Mouse (Mus musculus) heart, embryonic 14.5 days (tissue): Measurements from ENCODE around the gene Fnbp1. TPM values are rescaled to one million over a fixed set of nuclear protein-coding genes. Genes with fewer than 3 reads are reported as not detected.

Experiments
- ATAC-seq: fragments of 200-750 bp; cut with Nextera tagmentation; 2 replicates; pipeline ENCODE4 v1.8.0; 2017; ENCODE audit warnings: low read depth, moderate TSS enrichment; ENCODE audit not compliant: insufficient number of reproducible peaks, insufficient read depth, low FRiP score
- H3K27ac ChIP-seq, 2 experiments: fragments of 200-500 bp in 1 of 2; fragments of 300-500 bp in 1 of 2; sonication (generic) in 1 of 2; replicated peaks in 1 of 2; 2 replicates each; pipeline ENCODE4 v1.5.1; 2012 to 2014; ENCODE audit warnings: low read depth in 2 of 2, low read length in 2 of 2, control low read depth in 1 of 2, mild to moderate bottlenecking in 1 of 2, mixed read lengths in 1 of 2; ENCODE audit not compliant: control insufficient read depth in 1 of 2, insufficient read depth in 1 of 2
- H3K27me3 ChIP-seq: fragments of 300-500 bp; sonication (generic); 2 replicates; pipeline ENCODE4 v1.6.1; 2014; ENCODE audit warnings: mild to moderate bottlenecking, low read length, control low read depth; ENCODE audit not compliant: control insufficient read depth, insufficient read depth
- H3K36me3 ChIP-seq: fragments of 300-500 bp; sonication (generic); 2 replicates; pipeline ENCODE4 v1.6.1; 2014; ENCODE audit warnings: mild to moderate bottlenecking, control low read depth, low read length, mixed read lengths; ENCODE audit not compliant: control insufficient read depth, insufficient read depth
- H3K4me1 ChIP-seq, 2 experiments: fragments of 200-500 bp in 1 of 2; fragments of 300-500 bp in 1 of 2; sonication (generic) in 1 of 2; 2 replicates each; pipeline ENCODE4 v1.6.1; 2012 to 2014; ENCODE audit warnings: low read length in 2 of 2, control low read depth in 1 of 2, mixed read lengths in 1 of 2; ENCODE audit not compliant: control insufficient read depth in 2 of 2, insufficient read depth in 2 of 2
- H3K4me2 ChIP-seq: fragments of 300-500 bp; sonication (generic); 2 replicates; pipeline ENCODE4 v1.6.1; 2014; ENCODE audit warnings: mild to moderate bottlenecking, low read length
- H3K4me3 ChIP-seq, 2 experiments: fragments of 200-500 bp in 1 of 2; fragments of 300-500 bp in 1 of 2; sonication (generic) in 1 of 2; 2 replicates each; pipeline ENCODE4 v1.5.1; 2012 to 2014; ENCODE audit warnings: low read length in 2 of 2, mild to moderate bottlenecking in 2 of 2, control low read depth in 1 of 2, low read depth in 1 of 2, moderate library complexity in 1 of 2; ENCODE audit not compliant: control insufficient read depth in 1 of 2, insufficient read depth in 1 of 2
- H3K9ac ChIP-seq: fragments of 300-500 bp; sonication (generic); 2 replicates; pipeline ENCODE4 v1.6.1; 2014; ENCODE audit warnings: mild to moderate bottlenecking, low read length
- H3K9me3 ChIP-seq: fragments of 300-500 bp; sonication (generic); 2 replicates; pipeline ENCODE4 v1.6.1; 2016; ENCODE audit warnings: low read length, control low read depth; ENCODE audit not compliant: control insufficient read depth
- WGBS: fragments of 180-500 bp; shearing (Covaris S2); extraction: QIAGEN DNeasy Blood & Tissue Kit; methylation state at CpG from one replicate; pipeline ENCODE4 v1.1.7; 2014; 5-methylcytosine and 5-hydroxymethylcytosine counted together
- polyA plus RNA-seq: library from polyadenylated mRNA; unstranded; fragments of >200 nt; fragmentation: Nextera tagmentation; extraction: Ambion mirVana; gene quantifications from 2 replicates; pipeline ENCODE4 v1.2.1, GENCODE M21; 2014

The Fnbp1 gene
- polyA plus RNA-seq, 1 experiment from 2014 or later = 19.4 TPM

- Histone ChIP-seq H3K9me3 (peaks cover 5% of the 10 kb centered on the region), H3K4me1 (peaks cover 15 to 35% of the 10 kb centered on the region in 2 experiments), H3K4me2 (no peak overlapping the region), H3K27ac (no peak overlapping the region), H3K36me3 (0 out of 2 replicates have a peak, but pooled peaks cover 2% of the 10 kb centered on the region), H3K9ac (no peak overlapping the region), H3K27me3 (no peaks in the 10 kb centered on the region), H3K4me3 (no peak overlapping the region)
- 74% methylated on average over 10 of the region's 10 CpGs for WGBS
- ATAC-seq = no peak
Observed at GRCm38 (mm10) chr2:31115943-31116731, 25.7 kb downstream of the Fnbp1 start.

DNA sequence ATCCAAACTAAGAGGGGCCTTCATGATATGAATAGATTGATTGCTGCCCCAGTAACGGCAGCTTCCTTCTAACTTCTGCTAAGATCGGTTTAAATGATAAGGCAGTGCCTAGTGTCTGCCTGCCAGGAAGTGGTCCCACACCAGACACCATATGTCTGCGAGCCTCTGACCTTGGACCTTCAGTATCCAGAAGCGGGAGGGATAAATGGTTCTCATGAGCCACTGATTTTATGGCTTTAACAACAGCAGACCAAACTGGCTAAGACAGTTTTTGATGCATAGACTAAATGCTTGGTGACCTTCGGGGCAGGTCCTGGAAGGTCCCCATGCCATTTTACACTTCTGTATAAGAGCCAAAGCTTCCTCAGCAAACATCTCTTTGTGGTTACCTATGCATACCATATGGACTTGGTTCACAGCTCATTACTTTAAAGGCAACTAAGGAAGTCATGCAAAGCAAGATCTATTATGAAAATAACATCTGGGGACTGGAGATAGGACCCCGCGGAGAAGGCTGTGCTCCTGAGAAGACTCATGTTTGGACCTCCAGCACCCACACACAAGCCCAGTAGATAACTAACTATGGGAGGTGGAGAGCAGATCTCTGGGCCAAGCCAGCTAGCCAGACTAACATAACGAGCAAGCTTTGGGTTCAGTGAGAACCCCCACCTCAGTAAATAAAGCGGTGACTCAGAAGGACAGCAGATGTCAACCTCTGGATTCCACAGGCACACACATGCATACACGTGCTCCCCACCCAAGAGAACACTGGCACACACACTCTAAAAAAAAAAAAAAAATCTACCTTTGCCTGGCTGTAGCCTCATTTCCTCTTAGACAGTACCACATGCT is 26.5 kb downstream of the Fnbp1 start:
- Histone ChIP-seq H3K9me3 (peaks cover 5% of the 10 kb centered on the region), H3K4me1 (peaks cover 17 to 35% of the 10 kb centered on the region in 2 experiments), H3K27ac (no peak overlapping the region), H3K9ac (no peak overlapping the region), H3K4me2 (no peak overlapping the region), H3K36me3 (0 out of 2 replicates have a peak, but pooled peaks cover 2% of the 10 kb centered on the region), H3K4me3 (no peak overlapping the region), H3K27me3 (no peaks in the 10 kb centered on the region)
- WGBS = 67% methylated on average over 10 of the region's 10 CpGs
- no peak for ATAC-seq

DNA sequence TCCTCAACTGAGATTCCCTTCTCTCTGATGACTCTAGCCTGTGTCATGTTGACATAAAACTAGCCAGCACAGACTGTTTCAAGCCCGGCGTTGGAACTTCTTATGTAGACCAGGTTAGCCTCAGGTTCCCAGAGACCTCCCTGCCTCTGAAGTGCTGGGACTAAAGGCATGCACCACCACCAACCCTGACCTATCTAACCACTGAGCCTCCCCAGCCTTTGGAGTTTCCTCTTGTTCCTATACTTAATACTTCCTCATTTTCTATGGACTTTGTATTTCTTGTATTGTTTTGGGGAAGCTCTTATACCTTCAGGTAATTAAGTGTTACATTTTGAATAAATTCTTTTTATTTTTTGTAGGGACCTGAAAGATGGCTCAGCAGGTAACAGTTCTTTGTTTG is 27.6 kb downstream of the Fnbp1 start:
- 87% methylated on average over 2 of the region's 2 CpGs for WGBS
- Histone ChIP-seq H3K4me2 (no peak overlapping the region), H3K4me3 (no peak overlapping the region), H3K9me3 (peaks cover 5% of the 10 kb centered on the region), H3K27me3 (no peaks in the 10 kb centered on the region), H3K4me1 (peaks cover 14 to 33% of the 10 kb centered on the region in 2 experiments), H3K9ac (no peak overlapping the region), H3K36me3 (0 out of 2 replicates have a peak, but pooled peaks cover 2% of the 10 kb centered on the region), H3K27ac (no peak overlapping the region)
- no peak for ATAC-seq

- Histone ChIP-seq H3K4me3 (no peak overlapping the region), H3K4me2 (0 out of 2 replicates have a peak overlapping the region, but pooled peaks have one; percentile 2), H3K9ac (peak overlapping the region; percentile 32; the same call in 1 of the 2 replicates), H3K36me3 (no peaks in the 10 kb centered on the region), H3K4me1 (peaks cover 29 to 51% of the 10 kb centered on the region in 2 experiments), H3K27me3 (no peaks in the 10 kb centered on the region), H3K9me3 (peaks cover 5% of the 10 kb centered on the region), H3K27ac (peak overlapping the region; percentile 45 to 54; a peak in 3 of 4 replicates)
- ATAC-seq = no peak
- 49% methylated on average over 6 of the region's 6 CpGs for WGBS
Observed at GRCm38 (mm10) chr2:31111685-31112084, 30.1 kb downstream of the Fnbp1 start.

DNA sequence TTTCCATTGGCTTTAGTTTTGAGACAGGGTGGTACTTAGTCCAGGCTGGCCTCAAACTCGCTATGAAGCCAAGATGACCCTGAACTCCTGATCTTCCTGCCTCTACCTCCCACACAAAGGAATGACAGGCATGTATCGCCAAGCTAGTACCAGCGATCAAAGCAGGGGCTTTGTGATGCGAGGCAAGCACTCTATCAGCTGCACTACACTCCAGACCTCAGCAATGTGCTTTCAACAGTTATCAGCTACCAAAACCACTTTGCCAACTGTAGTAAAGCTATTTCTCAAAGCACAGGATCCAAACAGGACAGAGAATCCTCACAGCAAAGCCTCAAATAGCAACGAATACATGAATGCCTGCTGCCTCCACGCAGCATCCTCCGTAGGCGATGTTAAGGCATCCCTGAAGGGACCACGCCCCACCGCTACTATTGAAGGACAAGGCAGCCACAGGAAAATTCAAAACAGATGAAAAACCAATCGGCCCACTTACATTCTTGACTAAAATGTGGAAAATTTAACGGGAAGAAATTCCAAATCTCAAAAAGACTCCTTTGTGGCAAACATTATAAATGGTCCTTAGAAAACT is 31.8 kb downstream of the Fnbp1 start:
- Histone ChIP-seq H3K27me3 (no peaks in the 10 kb centered on the region), H3K4me1 (peaks cover 31 to 52% of the 10 kb centered on the region in 2 experiments), H3K4me3 (no peak overlapping the region), H3K36me3 (no peaks in the 10 kb centered on the region), H3K27ac (peak overlapping the region in 1 of 2 experiments; percentile 29; a peak in 2 of 4 replicates), H3K9ac (no peak overlapping the region), H3K4me2 (0 out of 2 replicates have a peak overlapping the region, but pooled peaks have one; percentile 23), H3K9me3 (peaks cover 5% of the 10 kb centered on the region)
- ATAC-seq = no peak
- 41% methylated on average over 12 of the region's 12 CpGs for WGBS

DNA sequence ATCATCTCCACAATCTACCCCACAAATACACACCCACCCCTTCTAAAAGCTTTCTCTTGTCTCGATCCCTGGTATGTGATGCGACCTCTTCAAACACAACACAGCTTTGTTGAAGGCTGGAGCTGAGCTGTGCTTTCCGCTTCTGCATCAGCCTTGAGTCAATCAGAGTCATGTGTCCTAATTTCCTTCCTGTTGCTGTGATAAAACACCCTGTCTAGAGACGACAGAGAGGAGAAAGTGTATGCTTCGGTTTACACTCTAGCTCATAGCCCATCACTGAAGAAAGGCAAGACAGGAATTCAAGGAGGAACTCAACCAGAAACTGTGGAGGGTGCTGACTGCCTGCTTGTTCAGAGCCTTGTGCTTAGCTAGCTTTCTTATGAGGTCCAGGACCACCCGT is 33.6 kb downstream of the Fnbp1 start:
- 50% methylated on average over 6 of the region's 6 CpGs for WGBS
- Histone ChIP-seq H3K9ac (no peak overlapping the region), H3K27me3 (no peaks in the 10 kb centered on the region), H3K27ac (peak overlapping the region; percentile 49 to 87; a peak in 2 of 4 replicates), H3K4me1 (peaks cover 31 to 52% of the 10 kb centered on the region in 2 experiments), H3K4me2 (0 out of 2 replicates have a peak overlapping the region, but pooled peaks have one; percentile 9), H3K36me3 (no peaks in the 10 kb centered on the region), H3K9me3 (no peaks in the 10 kb centered on the region), H3K4me3 (no peak overlapping the region)
- no peak for ATAC-seq
